Mouse (Mus musculus) layer of hippocampus, adult 9-11 months (tissue): Measurements from ENCODE around the gene Was.
"Not testable (repeated sequence)": the region's sequence is repeated elsewhere in the genome, so short reads cannot be mapped to it uniquely, and the experiment has no call there.

Experiments used
- DNase-seq: peaks from one replicate; pipeline ENCODE4 v3.0.0; 2022

Gene Was

DNA sequence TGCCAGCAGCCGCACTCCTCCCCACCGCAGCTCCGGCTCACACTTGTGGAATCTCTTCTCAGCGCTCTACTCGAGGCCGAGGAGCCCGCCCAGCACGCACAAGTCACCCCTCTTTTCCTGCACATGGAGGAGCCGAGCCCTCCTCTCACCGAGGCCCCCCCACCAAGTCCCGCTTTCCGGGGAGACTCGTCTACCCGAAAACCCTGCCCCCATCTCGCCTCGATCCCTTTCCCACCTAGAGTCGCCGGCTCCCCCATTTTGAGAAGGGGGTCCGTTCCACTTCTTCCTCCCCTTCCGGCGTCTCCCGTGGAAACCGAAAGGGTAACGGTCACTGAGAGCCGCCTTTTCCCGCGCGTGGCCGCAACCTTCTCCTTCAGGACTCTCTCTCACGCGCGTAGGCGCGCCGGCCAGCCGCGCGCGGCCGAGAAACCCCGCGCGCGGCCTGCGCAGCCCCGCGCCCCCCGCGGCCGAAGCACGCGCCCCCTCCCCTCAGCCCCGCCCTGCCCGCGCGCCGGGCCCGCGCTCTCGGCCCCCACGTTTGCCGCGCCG, 16.3 kb downstream of the Was start:
- DNase-seq: no peak

DNA sequence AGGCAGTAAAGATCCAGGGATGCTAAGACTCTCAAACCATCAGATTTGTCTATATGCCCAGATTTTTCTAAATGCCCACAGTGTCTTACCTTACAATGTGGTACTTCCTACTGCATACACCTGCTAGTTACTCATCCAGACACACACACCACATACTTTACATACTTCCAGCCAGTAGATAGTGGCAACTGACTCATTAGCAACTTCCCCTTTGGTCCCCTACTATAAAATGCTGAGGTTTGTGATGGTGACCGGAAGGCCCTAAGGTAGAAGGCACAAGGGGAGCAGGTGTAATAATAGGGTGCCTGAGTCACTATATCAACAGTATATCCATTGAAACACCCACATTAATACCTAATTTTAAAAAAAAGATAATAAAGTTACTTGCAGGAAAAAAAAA, 21.1 kb downstream of the Was start:
- no peak for DNase-seq

DNA sequence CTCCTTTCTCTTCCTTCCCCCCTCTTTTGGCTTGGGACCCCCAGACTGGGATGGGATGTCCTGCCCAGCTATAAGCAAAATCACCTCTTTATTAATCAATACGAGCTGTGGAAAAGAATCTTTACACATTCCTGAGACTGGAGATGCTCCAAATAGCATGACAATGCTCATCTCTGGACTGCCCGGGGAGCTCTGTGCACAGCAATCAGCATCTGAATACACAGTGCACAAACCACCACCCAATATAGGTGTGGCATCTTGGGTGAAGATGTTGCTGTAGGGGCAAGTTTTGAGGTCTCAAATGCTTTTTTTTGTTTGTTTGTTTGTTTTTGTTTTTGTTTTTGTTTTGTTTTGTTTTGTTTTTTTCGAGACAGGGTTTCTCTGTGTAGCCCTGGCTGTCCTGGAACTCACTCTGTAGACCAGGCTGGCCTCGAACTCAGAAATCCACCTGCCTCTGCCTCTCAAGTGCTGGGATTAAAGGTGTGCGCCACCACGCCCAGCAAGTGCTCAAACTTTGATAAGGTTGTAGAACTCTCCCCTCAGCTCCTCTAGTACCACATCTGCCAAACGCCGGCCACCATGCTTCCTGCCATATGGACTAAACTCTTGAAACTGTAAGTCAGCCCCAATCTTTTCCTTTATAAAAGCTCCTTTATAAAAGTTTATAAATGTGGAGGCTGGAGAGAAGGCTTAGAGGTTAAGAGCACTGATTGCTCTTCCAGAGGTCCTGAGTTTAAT, 39.1 kb downstream of the Was start:
- not testable (repeated sequence) for DNase-seq

DNA sequence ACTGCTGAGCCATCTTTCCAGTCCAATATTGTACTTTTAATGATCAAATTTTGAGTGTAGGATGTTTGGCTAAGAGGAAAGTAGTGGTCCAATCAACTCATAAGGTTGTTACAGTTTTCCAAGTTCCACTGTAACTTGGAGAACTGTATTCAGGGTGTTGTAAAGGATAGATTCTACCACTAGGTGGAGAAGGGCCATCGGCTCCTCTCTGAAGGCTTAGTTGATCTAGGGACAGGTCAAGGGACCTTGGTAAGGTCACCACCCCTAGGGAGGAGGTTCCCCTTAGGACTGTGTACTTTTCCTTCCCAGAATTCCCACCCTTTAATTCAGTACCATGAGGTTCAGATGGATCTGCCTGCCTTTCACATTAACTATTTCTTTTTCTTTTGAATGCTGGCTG, 57.3 kb downstream of the Was start:
- no peak for DNase-seq
